Mouse (Mus musculus) lung, embryonic 15.5 days (tissue): ENCODE measurements around the gene Zc3hav1l. TPM values are rescaled to one million over a fixed set of nuclear protein-coding genes. Genes with fewer than 3 reads are reported as not detected.
A peak's percentile ranks its signal among the peaks of the same experiment; 100 is the strongest.

Experiments used
- ATAC-seq: fragments of 200-750 bp; cut with Nextera tagmentation; 2 replicates; pipeline ENCODE4 v1.8.0; 2017; ENCODE audit warnings: moderate number of reproducible peaks, borderline replicate concordance; ENCODE audit not compliant: low FRiP score, low TSS enrichment; ENCODE audit errors: extremely low read depth
- H3K27ac ChIP-seq: fragments of 300-500 bp; sonication (generic); 2 replicates; pipeline ENCODE4 v1.5.1; 2015; ENCODE audit warnings: moderate library complexity, mild to moderate bottlenecking, inconsistent platforms
- H3K27me3 ChIP-seq: fragments of 300-500 bp; sonication (generic); 2 replicates; pipeline ENCODE4 v1.6.1; 2015; ENCODE audit warnings: inconsistent platforms
- H3K36me3 ChIP-seq: fragments of 300-500 bp; sonication (generic); 2 replicates; pipeline ENCODE4 v1.6.1; 2015; ENCODE audit warnings: inconsistent platforms
- H3K4me1 ChIP-seq: fragments of 300-500 bp; sonication (generic); 2 replicates; pipeline ENCODE4 v1.6.1; 2015; ENCODE audit warnings: inconsistent platforms
- H3K4me2 ChIP-seq: fragments of 300-500 bp; sonication (generic); 2 replicates; pipeline ENCODE4 v1.6.1; 2015; ENCODE audit warnings: inconsistent platforms, mild to moderate bottlenecking, moderate library complexity
- H3K4me3 ChIP-seq: fragments of 300-500 bp; sonication (generic); 2 replicates; pipeline ENCODE4 v1.5.1; 2015; ENCODE audit warnings: mild to moderate bottlenecking, inconsistent platforms
- H3K9ac ChIP-seq: fragments of 300-500 bp; sonication (generic); 2 replicates; pipeline ENCODE4 v1.6.1; 2015; ENCODE audit warnings: inconsistent platforms
- H3K9me3 ChIP-seq: fragments of 300-500 bp; sonication (generic); 2 replicates; pipeline ENCODE4 v1.6.1; 2016; ENCODE audit warnings: inconsistent platforms
- WGBS: fragments of 180-500 bp; shearing (Covaris S2); methylation state at CpG from one replicate; pipeline ENCODE4 v1.1.7; 2015; 5-methylcytosine and 5-hydroxymethylcytosine counted together
- polyA plus RNA-seq: library from polyadenylated mRNA; unstranded; fragments of >200 nt; fragmentation: Nextera tagmentation; extraction: Ambion mirVana; gene quantifications from 2 replicates; pipeline ENCODE4 v1.2.1, GENCODE M21; 2015

The Zc3hav1l gene
- polyA plus RNA-seq, 1 experiment from 2014 or later = 9.3 TPM

DNA sequence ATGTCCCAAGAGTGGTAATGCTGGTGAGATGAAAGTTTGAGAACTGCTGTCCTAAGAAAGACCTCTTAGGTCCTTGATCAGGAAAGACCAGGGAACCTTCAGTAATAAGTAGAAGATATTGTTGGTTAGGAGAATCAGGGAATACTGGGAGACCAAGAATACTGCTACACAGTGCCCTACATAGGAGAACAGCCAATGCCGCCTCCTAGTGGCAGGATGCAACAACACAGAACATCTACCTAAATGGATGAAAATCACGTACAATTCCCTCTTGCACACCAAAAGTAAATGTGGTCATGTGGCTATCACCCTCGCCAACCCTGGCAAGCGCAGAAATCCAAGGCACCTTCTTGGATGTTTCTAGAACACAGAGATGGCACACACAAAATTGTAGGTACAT, 27.5 kb upstream of the Zc3hav1l start:
- no peaks in the 10 kb centered on the region for H3K27me3 ChIP-seq
- no peak overlapping the region for H3K27ac ChIP-seq
- H3K9me3 ChIP-seq = no peaks in the 10 kb centered on the region
- H3K4me1 ChIP-seq = no peaks in the 10 kb centered on the region
- WGBS = 20% methylated on average over 4 of the region's 4 CpGs
- no peaks in the 10 kb centered on the region for H3K36me3 ChIP-seq
- H3K4me3 ChIP-seq = no peak overlapping the region
- no peak for ATAC-seq
- H3K9ac ChIP-seq = no peak overlapping the region
- no peak overlapping the region for H3K4me2 ChIP-seq

DNA sequence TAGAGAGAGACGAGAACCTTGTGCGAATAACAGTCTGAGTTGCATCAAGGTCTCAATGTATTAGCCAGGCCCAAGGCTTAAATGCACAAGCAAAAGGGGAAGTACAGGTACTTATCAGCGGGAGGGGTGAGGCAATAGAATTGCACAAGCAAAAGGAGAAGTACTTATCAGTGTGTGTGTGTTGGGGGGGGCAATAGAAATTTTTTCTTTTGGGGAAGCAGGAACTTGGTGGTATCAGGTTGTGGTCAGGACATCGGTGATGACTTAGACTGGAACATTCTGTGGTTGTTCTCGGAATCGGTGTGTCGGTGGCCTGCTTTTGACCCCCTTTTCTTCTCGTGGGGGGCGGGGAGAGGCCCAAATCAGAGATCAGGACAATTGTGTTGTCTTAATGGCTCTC, 21.6 kb upstream of the Zc3hav1l start:
- Histone ChIP-seq H3K36me3 (no peaks in the 10 kb centered on the region), H3K4me3 (no peak overlapping the region), H3K27ac (no peak overlapping the region), H3K9ac (no peak overlapping the region), H3K4me1 (no peaks in the 10 kb centered on the region), H3K9me3 (no peaks in the 10 kb centered on the region), H3K27me3 (no peaks in the 10 kb centered on the region), H3K4me2 (no peak overlapping the region)
- no peak for ATAC-seq
- WGBS = 85% methylated on average over 9 of the region's 9 CpGs

DNA sequence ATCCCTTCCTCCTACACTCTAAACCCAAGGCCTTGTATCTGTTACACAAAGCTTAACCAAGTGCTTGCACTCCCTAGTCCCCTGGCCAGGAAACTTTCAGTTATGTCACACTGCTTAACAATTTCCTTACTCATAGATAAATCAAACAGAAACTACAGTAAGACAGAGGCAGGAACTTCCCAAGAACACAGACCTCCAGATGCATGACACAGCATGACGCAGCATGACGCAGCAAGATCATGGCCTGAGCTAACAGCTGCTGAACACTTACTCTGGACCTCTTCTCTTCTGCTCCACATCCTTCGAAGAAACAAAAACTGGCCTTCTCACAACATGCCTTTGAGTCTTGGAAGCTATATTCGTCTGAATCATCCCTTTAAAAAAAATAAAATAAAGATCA, 17.0 kb upstream of the Zc3hav1l start:
- Histone ChIP-seq H3K4me2 (no peak overlapping the region), H3K4me1 (no peaks in the 10 kb centered on the region), H3K36me3 (no peaks in the 10 kb centered on the region), H3K27ac (no peak overlapping the region), H3K4me3 (no peak overlapping the region), H3K9me3 (no peaks in the 10 kb centered on the region), H3K27me3 (no peaks in the 10 kb centered on the region), H3K9ac (no peak overlapping the region)
- 91% methylated on average over 4 of the region's 4 CpGs for WGBS
- ATAC-seq = no peak

DNA sequence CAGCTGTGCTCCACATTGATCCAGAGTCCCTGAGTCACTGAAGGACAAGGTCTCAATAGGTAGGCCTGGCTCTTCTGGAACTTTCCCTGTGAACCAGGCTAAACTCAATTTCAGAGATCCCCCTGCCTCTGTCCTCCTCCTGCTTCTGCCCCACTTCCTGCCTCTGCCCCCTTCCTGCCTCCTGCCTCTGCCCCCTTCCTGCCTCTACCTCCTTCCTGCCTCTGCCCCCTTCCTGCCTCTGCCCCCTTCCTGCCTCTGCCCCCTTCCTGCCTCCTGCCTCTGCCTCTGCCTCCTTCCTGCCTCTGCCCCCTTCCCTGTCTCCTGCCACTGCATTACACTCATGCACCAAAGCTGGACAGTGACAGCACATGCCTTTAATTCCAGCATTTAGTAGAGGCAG, 10.7 kb upstream of the Zc3hav1l start:
- Histone ChIP-seq H3K9me3 (no peaks in the 10 kb centered on the region), H3K4me1 (no peaks in the 10 kb centered on the region), H3K4me3 (no peak overlapping the region), H3K9ac (no peak overlapping the region), H3K4me2 (no peak overlapping the region), H3K27ac (no peak overlapping the region), H3K36me3 (no peaks in the 10 kb centered on the region), H3K27me3 (no peaks in the 10 kb centered on the region)
- no peak for ATAC-seq

DNA sequence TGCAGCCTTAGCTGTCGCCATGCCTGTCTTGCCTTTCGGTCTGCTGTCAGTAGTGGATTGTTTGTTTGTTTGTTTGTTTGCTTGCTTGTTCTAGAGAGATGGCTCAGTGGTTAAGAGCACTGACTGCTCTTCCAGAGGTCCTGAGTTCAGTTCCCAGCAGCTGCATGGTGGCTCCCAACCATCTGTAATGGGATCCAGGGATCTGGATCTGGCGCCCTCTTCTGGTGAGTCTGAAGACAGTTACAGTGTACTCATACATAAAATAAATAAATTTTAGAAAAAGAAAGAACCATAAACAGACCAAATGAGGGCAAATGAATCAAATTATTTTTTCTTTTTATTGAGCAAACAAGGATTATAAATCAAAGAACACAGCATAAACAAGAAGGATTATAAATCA, 5.9 kb upstream of the Zc3hav1l start:
- Histone ChIP-seq H3K4me2 (no peak overlapping the region), H3K27me3 (no peaks in the 10 kb centered on the region), H3K4me3 (no peak overlapping the region), H3K9me3 (no peaks in the 10 kb centered on the region), H3K27ac (no peak overlapping the region), H3K4me1 (0 out of 2 replicates have a peak, but pooled peaks cover under 1% of the 10 kb centered on the region), H3K36me3 (no peaks in the 10 kb centered on the region), H3K9ac (no peak overlapping the region)
- WGBS = 78% methylated on average over 3 of the region's 3 CpGs
- no peak for ATAC-seq

DNA sequence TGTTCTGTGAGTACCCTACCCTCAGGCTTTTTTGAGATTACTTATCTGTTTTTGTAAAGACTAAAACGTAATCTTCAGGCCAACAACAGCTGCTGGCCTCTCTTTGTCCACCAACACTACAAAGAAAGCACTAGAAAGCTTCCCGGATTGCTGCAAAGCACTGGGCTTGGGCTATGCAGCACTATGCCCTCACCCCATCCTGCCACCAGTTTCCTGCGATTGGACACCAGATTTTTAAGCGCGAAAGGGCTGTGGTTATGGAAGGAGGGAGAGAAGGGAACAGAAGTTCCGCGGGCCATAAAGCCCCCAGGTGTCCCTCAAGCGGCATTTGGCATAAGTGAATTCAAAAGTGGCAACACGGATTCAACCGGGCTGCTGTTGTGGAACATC, 818 bp downstream of the Zc3hav1l start:
- H3K4me2 ChIP-seq = peak overlapping the region; percentile 71
- no peaks in the 10 kb centered on the region for H3K9me3 ChIP-seq
- WGBS = under 1% methylated on average over 10 of the region's 10 CpGs
- H3K9ac ChIP-seq = peak overlapping the region; percentile 78
- H3K4me1 ChIP-seq = 0 out of 2 replicates have a peak, but pooled peaks cover 8% of the 10 kb centered on the region
- peak; percentile 15; the same call in 1 of the 2 replicates for ATAC-seq
- peak overlapping the region; percentile 66 for H3K4me3 ChIP-seq
- no peaks in the 10 kb centered on the region for H3K27me3 ChIP-seq
- peaks cover 34% of the 10 kb centered on the region for H3K36me3 ChIP-seq
- H3K27ac ChIP-seq = peak overlapping the region; percentile 95

DNA sequence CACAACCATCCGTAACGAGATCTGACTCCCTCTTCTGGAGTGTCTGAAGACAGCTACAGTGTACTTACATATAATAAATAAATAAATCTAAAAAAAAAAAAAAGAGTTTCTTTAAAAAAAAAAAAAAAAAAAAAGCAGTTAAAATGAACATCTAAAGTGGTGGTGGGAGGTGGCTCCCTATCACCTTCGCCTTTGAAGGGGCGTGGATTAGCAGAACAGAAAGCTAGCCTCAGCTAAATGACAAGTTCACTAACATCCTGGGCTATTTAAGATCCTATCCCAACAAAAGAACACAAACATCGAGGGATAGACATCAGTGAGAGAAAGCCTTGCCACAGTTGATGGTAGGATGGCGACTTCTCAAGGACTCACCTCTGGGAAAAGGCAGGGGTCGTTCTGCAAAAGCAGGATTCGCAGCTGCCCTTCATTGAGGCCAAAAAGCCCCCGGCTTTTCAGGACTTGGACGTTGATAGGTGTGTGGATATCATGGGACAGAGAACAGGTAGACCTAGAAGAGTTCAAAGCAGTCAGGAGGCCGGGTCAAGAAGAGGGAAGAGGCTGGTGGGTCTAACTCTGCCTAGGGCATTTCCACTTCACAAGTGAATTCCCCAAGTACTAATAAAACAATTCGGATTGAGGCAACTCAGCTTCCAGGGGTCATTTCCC, 1.3 kb downstream of the Zc3hav1l start:
- Histone ChIP-seq H3K4me3 (peak overlapping the region; percentile 66), H3K36me3 (peaks cover 39% of the 10 kb centered on the region), H3K27ac (peak overlapping the region; percentile 95), H3K4me1 (0 out of 2 replicates have a peak, but pooled peaks cover 8% of the 10 kb centered on the region), H3K27me3 (no peaks in the 10 kb centered on the region), H3K9me3 (no peaks in the 10 kb centered on the region), H3K9ac (peak overlapping the region; percentile 78), H3K4me2 (peak overlapping the region; percentile 71)
- ATAC-seq = no peak
- whole genome bisulfite sequencing = 23% methylated on average over 12 of the region's 12 CpGs

DNA sequence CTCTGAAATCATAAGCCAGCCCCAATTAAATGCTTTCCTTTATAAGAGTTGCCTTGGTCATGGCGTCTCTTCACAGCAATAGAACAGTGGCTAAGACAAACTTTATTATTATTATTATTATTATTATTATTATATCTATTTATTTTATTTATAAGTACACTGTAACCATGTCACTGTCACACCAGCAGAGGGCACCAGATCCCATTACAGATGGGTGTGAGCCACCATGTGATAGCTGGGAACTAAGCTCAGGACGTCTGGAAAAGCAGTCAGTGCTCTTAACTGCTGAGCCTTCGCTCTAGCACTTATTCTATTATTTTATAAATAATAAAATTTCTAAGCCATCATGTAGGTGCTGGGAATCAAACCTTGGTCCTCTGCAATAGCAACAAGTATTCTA, 5.4 kb downstream of the Zc3hav1l start:
- Histone ChIP-seq H3K4me3 (no peak overlapping the region), H3K9me3 (no peaks in the 10 kb centered on the region), H3K4me1 (no peaks in the 10 kb centered on the region), H3K4me2 (no peak overlapping the region), H3K27ac (no peak overlapping the region), H3K9ac (no peak overlapping the region), H3K27me3 (no peaks in the 10 kb centered on the region), H3K36me3 (peaks cover 73% of the 10 kb centered on the region)
- WGBS = 60% methylated on average over 3 of the region's 3 CpGs
- ATAC-seq = no peak

DNA sequence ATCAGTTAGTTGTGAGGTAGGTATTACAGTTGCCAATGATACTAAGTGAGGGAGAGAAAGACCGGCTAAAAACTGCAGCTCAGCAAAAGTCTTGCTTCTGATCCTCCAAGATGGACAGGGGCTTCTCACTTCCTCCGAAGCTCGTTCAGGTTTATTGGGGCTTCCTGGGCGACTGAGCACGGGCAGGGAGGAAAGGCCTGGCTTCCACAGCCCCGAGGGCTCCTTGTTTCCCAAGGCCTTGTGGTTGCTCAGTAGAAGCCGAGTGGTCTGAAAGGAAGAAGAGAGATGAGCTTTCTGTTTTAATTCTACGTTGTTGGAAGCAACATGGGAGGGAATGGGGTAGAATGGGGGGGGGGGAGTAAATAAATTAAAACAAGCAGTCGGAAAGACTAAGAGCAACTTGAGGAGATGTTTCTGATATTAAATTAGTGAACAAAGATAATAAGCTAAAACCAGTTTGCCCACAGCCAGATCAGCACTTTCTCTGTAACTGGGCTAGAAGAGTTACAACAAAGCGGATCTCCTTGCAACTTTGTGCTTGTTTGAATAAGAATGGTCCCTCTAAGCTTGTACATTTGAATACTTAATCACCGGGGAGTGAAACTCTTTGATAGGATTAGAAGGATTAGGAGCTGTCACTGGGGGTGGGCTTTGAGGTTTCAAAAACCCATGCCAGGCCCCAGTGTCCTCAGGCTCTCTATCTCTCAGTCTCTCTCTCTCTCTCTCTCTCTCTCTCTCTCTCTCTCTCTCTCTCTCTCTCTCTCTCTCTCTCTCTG, 6.0 kb downstream of the Zc3hav1l start:
- H3K36me3 ChIP-seq = peaks cover 77% of the 10 kb centered on the region
- no peaks in the 10 kb centered on the region for H3K27me3 ChIP-seq
- no peaks in the 10 kb centered on the region for H3K4me1 ChIP-seq
- no peaks in the 10 kb centered on the region for H3K9me3 ChIP-seq
- no peak overlapping the region for H3K9ac ChIP-seq
- WGBS = 62% methylated on average over 11 of the region's 11 CpGs
- H3K4me3 ChIP-seq = no peak overlapping the region
- ATAC-seq = no peak
- no peak overlapping the region for H3K27ac ChIP-seq
- no peak overlapping the region for H3K4me2 ChIP-seq

DNA sequence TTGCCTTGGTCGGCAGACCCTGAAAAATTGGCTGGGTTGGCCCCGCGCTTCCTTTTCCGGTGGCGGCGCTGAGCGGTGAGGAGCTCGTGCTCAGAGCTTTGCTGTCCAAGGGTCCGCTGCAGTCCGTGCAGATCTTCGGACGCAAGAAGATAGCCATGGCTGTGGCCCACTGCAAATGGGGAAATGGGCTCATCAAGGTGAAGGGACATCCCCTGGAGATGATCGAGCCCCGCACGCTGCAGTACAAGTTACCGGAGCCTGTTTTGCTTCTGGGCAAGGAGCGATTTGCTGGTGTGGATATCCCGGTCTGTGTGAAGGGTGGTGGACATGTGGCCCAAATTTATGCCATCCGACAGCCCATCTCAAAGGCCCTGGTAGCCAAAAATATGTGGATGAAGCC, 14.6 kb downstream of the Zc3hav1l start:
- H3K27ac ChIP-seq = no peak overlapping the region
- no peak for ATAC-seq
- H3K4me2 ChIP-seq = no peak overlapping the region
- H3K4me3 ChIP-seq = no peak overlapping the region
- peaks cover 15% of the 10 kb centered on the region; the same call in 1 of the 2 replicates for H3K9me3 ChIP-seq
- no peaks in the 10 kb centered on the region for H3K27me3 ChIP-seq
- H3K4me1 ChIP-seq = no peaks in the 10 kb centered on the region
- no peak overlapping the region for H3K9ac ChIP-seq
- WGBS = 98% methylated on average over 19 of the region's 19 CpGs
- H3K36me3 ChIP-seq = peaks cover 54% of the 10 kb centered on the region

DNA sequence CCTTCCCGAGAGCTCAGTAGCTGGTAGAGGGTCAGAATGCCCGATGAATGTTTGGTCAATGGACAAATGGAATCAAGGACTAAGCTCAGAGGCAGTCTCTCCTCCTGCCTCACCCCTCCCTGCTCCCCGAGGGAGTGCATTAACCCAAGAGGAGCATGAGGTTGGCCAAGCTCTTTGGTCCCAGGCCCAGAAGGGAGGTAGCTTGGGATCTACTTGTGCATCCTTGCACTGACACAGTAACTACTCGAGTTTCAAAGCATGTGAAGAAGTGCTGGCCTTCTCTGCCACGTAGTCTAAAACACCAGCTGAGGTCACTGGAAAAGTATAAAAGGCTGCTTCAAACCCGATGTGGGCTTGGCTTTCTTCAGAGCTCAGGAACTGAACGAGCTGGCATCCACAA, 34.6 kb downstream of the Zc3hav1l start:
- ATAC-seq = no peak
- Histone ChIP-seq H3K27ac (no peak overlapping the region), H3K27me3 (no peaks in the 10 kb centered on the region), H3K4me2 (no peak overlapping the region), H3K4me1 (no peaks in the 10 kb centered on the region), H3K9me3 (no peaks in the 10 kb centered on the region), H3K4me3 (no peak overlapping the region), H3K36me3 (no peaks in the 10 kb centered on the region), H3K9ac (no peak overlapping the region)
- 54% methylated on average over 7 of the region's 7 CpGs for WGBS

DNA sequence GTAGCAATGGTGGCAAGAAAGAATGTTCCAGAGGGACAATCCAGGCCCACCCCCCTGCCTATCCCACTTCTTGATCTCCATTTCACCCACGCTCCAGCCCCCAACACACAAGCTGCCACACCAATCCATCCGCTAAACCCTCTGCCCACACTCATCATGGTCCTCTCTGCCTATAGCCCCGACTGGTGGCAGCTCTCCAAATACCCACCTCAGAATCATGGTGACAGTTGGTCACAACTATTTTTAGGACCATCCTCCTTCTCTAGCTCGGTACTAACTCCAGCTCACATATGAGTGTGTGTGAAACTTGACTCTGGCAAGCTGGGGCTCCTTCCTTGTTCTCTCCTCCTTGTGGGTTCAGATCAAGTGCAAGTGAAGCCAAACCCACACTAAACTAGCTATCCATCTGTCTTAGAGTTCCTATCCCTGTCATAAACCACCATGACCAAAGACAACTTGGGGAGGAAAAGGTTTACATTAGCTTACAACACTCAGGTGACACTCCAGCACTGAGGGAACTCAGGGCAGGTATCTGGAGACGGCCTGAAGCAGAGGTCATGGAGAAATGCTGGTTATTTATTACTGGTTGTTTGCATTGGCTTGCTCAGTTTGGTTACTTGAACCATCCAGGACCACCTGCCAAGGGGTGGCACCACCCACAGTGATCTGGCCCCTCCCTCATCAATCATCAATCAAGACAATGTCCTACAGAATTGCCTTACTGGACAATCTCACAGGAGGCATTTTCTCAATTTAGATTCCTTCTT, 35.5 kb downstream of the Zc3hav1l start:
- Histone ChIP-seq H3K4me1 (no peaks in the 10 kb centered on the region), H3K4me2 (no peak overlapping the region), H3K27me3 (no peaks in the 10 kb centered on the region), H3K9ac (no peak overlapping the region), H3K36me3 (no peaks in the 10 kb centered on the region), H3K27ac (no peak overlapping the region), H3K4me3 (no peak overlapping the region), H3K9me3 (no peaks in the 10 kb centered on the region)
- ATAC-seq = no peak
- 55% methylated on average over 5 of the region's 5 CpGs for WGBS
